ENCODE assay signal across 14 mouse cellular contexts in genomic region chrX:100356974-100357373, GRCm38 (mm10).
A peak's percentile ranks its signal among the peaks of the same experiment; 100 is the strongest.
DNase-seq lines count a peak whose midpoint lies in the region.
"Had no signal": no experiment of that assay in that cellular context is flagged by ENCODE, and none has a peak within 500 bp of the region (broad histone marks: within the 10 kb centered on the region; RNA-seq: fewer than 3 reads in every experiment).

No protein-coding gene starts in this region.

- intact Hi-C loops in heart, postnatal 10 days (cut with DNase I) = no loop called here
- intact Hi-C loops in left cerebral cortex, postnatal 36 days (cut with DNase I) = no loop called here

- DNase-seq in gastrocnemius, adult 18-20 months (ENCODE audit: low spot score) = peak; percentile 2
- DNase-seq in gastrocnemius, adult 8-10 months (ENCODE audit: low spot score in 2 of 2) = no peak
- peak; percentile 5 to 10 for DNase-seq in heart, postnatal 10 days
- DNase-seq in heart, adult 11 months = no peak
- peak; percentile 2 for DNase-seq in adipocyte (ENCODE audit: low spot score)
- DNase-seq in adrenal gland, adult 2 months = no peak
- DNase-seq in left cerebral cortex, postnatal 36 days (ENCODE audit: low spot score in 2 of 2) = no peak
- DNase-seq: adrenal gland, postnatal 10 days; adrenal gland, postnatal 36 days; B cell, adult 2 months; cerebellum, adult 18-20 months; cerebellum, adult 9-10 months; cerebellum, postnatal 14 days; gastrocnemius, postnatal 14 days had no signal

Comparison
In these comparisons a context has a peak if more than half of its experiments do, and no peak if none do; other contexts are left out.
1. DNase-seq: peak in gastrocnemius, adult 18-20 months (single experiment), heart, postnatal 10 days (2 of 2) and adipocyte (single experiment); none in gastrocnemius, adult 8-10 months (0 of 2), heart, adult 11 months (single experiment), adrenal gland, adult 2 months (single experiment) and left cerebral cortex, postnatal 36 days (0 of 2).